Mouse (Mus musculus) hindbrain, embryonic 11.5 days (tissue): ENCODE data around the gene Aqp6. TPM values are rescaled to one million over a fixed set of nuclear protein-coding genes. Genes with fewer than 3 reads are reported as not detected.
A peak's percentile ranks its signal among the peaks of the same experiment; 100 is the strongest.

Experiments used
- ATAC-seq: fragments of 200-750 bp; cut with Nextera tagmentation; 2 replicates; pipeline ENCODE4 v1.8.0; 2017; ENCODE audit warnings: mild to moderate bottlenecking, moderate TSS enrichment, moderate library complexity; ENCODE audit not compliant: low FRiP score
- DNase-seq: peaks from one replicate; pipeline ENCODE4 v3.0.0-alpha.2; 2015; ENCODE audit warnings: low spot score
- H3K27ac ChIP-seq: fragments of 300-500 bp; sonication (generic); 2 replicates; pipeline ENCODE4 v1.5.1; 2014; ENCODE audit warnings: mild to moderate bottlenecking, low read depth, low read length
- H3K27me3 ChIP-seq: fragments of 300-500 bp; sonication (generic); 2 replicates; pipeline ENCODE4 v1.6.1; 2014; ENCODE audit warnings: mild to moderate bottlenecking, low read length, moderate library complexity, mixed read lengths; ENCODE audit not compliant: control insufficient read depth, insufficient read depth
- H3K36me3 ChIP-seq: fragments of 300-500 bp; sonication (generic); 2 replicates; pipeline ENCODE4 v1.6.1; 2014; ENCODE audit warnings: mild to moderate bottlenecking, low read length, moderate library complexity, mixed read lengths; ENCODE audit not compliant: control insufficient read depth, insufficient read depth
- H3K4me1 ChIP-seq: fragments of 300-500 bp; sonication (generic); replicated peaks from 2 replicates; pipeline ENCODE4 v1.6.1; 2014; ENCODE audit warnings: low read length, mixed read lengths; ENCODE audit not compliant: control insufficient read depth, insufficient read depth
- H3K4me2 ChIP-seq: fragments of 300-500 bp; sonication (generic); replicated peaks from 2 replicates; pipeline ENCODE4 v1.6.1; 2014; ENCODE audit warnings: mild to moderate bottlenecking, low read depth, low read length
- H3K4me3 ChIP-seq: fragments of 300-500 bp; sonication (generic); 2 replicates; pipeline ENCODE4 v1.5.1; 2014; ENCODE audit warnings: low read depth, low read length
- H3K9ac ChIP-seq: fragments of 300-500 bp; sonication (generic); 2 replicates; pipeline ENCODE4 v1.6.1; 2014; ENCODE audit warnings: low read depth, low read length
- H3K9me3 ChIP-seq: fragments of 300-500 bp; sonication (generic); 2 replicates; pipeline ENCODE4 v1.6.1; 2016; ENCODE audit warnings: low read length; ENCODE audit not compliant: control insufficient read depth
- WGBS: fragments of 180-500 bp; shearing (Covaris S2); extraction: QIAGEN DNeasy Blood & Tissue Kit; methylation state at CpG from one replicate; pipeline ENCODE4 v1.1.7; 2014; 5-methylcytosine and 5-hydroxymethylcytosine counted together
- polyA plus RNA-seq: library from polyadenylated mRNA; unstranded; fragments of >200 nt; fragmentation: Nextera tagmentation; extraction: Ambion mirVana; gene quantifications from 2 replicates; pipeline ENCODE4 v1.2.1, GENCODE M21; 2014

Gene Aqp6
- polyA plus RNA-seq, 1 experiment from 2014 or later, result 1.7 TPM

DNA sequence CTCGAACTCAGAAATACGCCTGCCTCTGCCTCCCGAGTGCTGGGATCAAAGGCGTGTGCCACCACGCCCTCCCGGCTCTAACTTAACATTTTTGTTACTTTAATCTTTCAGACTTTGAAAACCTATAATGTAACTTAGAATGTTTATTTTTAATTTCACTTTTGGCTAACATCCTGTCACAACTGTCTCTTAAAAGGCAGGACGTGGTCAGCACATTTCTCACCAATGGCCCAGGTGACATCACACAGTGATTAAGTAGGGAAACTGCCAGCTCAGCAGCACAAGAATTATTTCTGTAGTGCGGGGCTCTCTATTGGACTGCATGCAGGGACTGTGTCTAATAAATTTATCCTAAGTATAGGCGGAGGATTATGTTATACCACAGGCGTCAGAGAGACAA lies 42.6 kb downstream of the Aqp6 start:
- Histone ChIP-seq H3K27me3 (no peaks in the 10 kb centered on the region), H3K4me3 (no peak overlapping the region), H3K36me3 (no peaks in the 10 kb centered on the region), H3K27ac (no peak overlapping the region), H3K4me1 (peaks cover 10% of the 10 kb centered on the region), H3K4me2 (no peak overlapping the region), H3K9me3 (no peaks in the 10 kb centered on the region), H3K9ac (no peak overlapping the region)
- ATAC-seq, result no peak
- no peak for DNase-seq
- 82% methylated on average over 10 of the region's 10 CpGs for WGBS

DNA sequence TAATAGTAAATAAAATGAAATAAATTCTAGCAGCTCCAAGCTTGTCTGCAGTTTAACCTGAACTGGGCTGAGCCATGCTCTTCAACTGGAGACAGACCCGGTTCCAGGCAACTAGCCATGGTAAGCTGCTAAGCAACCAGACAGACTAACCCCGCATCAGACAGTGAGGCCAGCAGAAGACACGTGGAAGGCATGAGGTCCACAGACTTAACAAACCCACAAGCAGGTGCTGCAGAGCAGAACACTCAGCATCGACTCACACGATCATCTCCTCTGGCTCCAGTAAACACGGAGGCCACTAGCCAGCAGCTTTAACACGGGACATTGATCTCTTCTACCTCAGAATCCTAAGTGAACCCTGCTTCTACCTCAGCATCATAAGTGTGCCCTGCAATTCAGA lies 43.6 kb downstream of the Aqp6 start:
- ATAC-seq (no peak), DNase-seq (no peak)
- no peaks in the 10 kb centered on the region for H3K9me3 ChIP-seq
- H3K4me1 ChIP-seq, result peaks cover 14% of the 10 kb centered on the region
- H3K27me3 ChIP-seq, result no peaks in the 10 kb centered on the region
- no peak overlapping the region for H3K4me2 ChIP-seq
- WGBS, result 76% methylated on average over 7 of the region's 7 CpGs
- H3K27ac ChIP-seq, result no peak overlapping the region
- no peak overlapping the region for H3K4me3 ChIP-seq
- H3K36me3 ChIP-seq, result no peaks in the 10 kb centered on the region
- H3K9ac ChIP-seq, result no peak overlapping the region

GRCm38 (mm10) chr15:99648326-99648725 lies 47.1 kb downstream of the Aqp6 start:
- WGBS, result 24% methylated on average over 4 of the region's 4 CpGs
- peak; percentile 62 for DNase-seq
- no peak overlapping the region for H3K4me2 ChIP-seq
- no peaks in the 10 kb centered on the region for H3K9me3 ChIP-seq
- peaks cover 18% of the 10 kb centered on the region for H3K4me1 ChIP-seq
- no peaks in the 10 kb centered on the region for H3K36me3 ChIP-seq
- ATAC-seq, result peak; percentile 55; the same call in 1 of the 2 replicates
- H3K27me3 ChIP-seq, result peaks cover 2% of the 10 kb centered on the region; the same call in 1 of the 2 replicates
- H3K9ac ChIP-seq, result 0 out of 2 replicates have a peak overlapping the region, but pooled peaks have one; percentile 23
- H3K4me3 ChIP-seq, result no peak overlapping the region
- peak overlapping the region; percentile 47 for H3K27ac ChIP-seq

- peaks cover 21% of the 10 kb centered on the region for H3K4me1 ChIP-seq
- H3K4me3 ChIP-seq, result peak overlapping the region; percentile 89; the same call in 1 of the 2 replicates
- H3K36me3 ChIP-seq, result no peaks in the 10 kb centered on the region
- WGBS, result 40% methylated on average over 6 of the region's 6 CpGs
- DNase-seq (no peak), ATAC-seq (no peak)
- H3K27me3 ChIP-seq, result peaks cover 4% of the 10 kb centered on the region; the same call in 1 of the 2 replicates
- H3K9ac ChIP-seq, result no peak overlapping the region
- no peaks in the 10 kb centered on the region for H3K9me3 ChIP-seq
- peak overlapping the region; percentile 47 for H3K27ac ChIP-seq
- H3K4me2 ChIP-seq, result peak overlapping the region; percentile 57
These were observed 48.0 kb downstream of the Aqp6 start for GRCm38 (mm10) chr15:99649067-99649761.

DNA sequence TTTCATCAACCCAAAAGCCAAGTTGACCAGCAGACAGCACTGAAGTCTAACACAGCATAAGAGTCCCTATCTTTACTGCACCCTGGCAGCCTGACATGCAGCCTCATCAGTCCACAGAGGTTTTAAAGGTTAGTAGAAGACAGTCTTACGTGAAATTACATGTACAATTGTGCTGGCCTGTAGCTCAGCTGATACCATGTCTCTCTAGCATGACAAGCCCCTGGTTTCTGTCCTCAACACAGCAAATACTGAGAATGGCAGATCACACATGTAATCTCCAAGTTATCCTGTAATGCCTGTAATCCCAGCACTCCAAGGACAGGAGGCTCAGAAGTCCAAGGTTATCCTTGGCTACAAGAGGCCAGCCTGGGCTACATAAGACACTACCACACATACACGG lies 49.1 kb downstream of the Aqp6 start:
- peaks cover 17% of the 10 kb centered on the region for H3K4me1 ChIP-seq
- WGBS, result 55% methylated on average over 2 of the region's 2 CpGs
- no peak overlapping the region for H3K27ac ChIP-seq
- no peaks in the 10 kb centered on the region for H3K36me3 ChIP-seq
- no peaks in the 10 kb centered on the region for H3K9me3 ChIP-seq
- no peak for ATAC-seq
- peak overlapping the region; percentile 89 for H3K4me3 ChIP-seq
- H3K9ac ChIP-seq, result peak overlapping the region; percentile 85
- no peak for DNase-seq
- peaks cover 14% of the 10 kb centered on the region for H3K27me3 ChIP-seq
- H3K4me2 ChIP-seq, result peak overlapping the region; percentile 57

GRCm38 (mm10) chr15:99651163-99651872 lies 50.1 kb downstream of the Aqp6 start, which contains the start of gene Racgap1:
Racgap1 (minus strand) TSS chr15:99651656.
- Histone ChIP-seq H3K27ac (no peak within 1 kb of the TSS), H3K4me2 (peak within 1 kb of the TSS; percentile 57), H3K9me3 (no peaks in the 10 kb centered on the region), H3K4me1 (peaks cover 17% of the 10 kb centered on the region), H3K27me3 (peaks cover 14% of the 10 kb centered on the region), H3K4me3 (peak within 1 kb of the TSS; percentile 89), H3K36me3 (no peaks in the 10 kb centered on the region), H3K9ac (peak within 1 kb of the TSS; percentile 85)
- DNase-seq (peak; percentile 99), ATAC-seq (peak; percentile 91)
- WGBS, result under 1% methylated on average over 52 of the region's 68 CpGs

DNA sequence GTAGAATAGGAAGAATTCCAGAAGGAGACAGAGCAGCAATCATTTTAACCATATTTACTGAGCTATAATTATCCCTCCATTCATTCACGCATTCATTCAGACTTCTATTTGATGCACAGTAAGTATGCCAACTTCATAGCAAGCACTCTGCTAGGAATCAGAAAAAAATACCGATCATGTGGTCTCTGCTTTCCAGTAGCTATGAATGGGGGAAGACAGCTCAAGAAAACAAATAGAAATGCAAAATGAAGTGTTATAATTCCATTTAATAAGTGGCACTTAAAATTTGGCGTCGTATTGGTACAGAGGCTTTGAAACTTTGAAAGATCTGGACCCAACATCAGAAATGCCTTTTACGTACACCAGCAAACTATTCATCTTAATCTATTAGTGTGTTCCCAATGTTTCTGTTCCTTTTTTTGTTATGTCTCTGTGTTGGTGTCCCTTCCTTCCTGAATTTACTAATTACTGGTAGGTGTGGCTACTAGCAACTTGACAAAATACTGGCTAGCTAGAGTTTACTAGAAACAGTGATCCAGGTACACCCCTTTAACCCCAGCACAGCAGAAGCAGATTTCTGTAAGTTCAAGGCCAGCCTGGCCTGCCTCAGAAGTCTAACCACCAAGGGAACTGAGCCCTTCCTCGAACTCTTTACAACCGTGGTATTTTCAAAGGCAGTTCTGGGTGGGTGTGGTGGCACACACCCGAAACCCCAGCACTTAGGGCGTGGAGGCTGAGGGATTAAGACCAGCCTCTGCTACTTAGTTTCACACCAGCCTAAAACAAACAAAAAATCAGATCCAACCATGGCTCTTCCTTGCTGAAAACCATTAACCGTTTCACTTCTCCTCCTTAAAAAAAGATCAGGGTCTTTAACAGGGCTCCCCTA lies 51.0 kb downstream of the Aqp6 start:
- peaks cover 14% of the 10 kb centered on the region for H3K27me3 ChIP-seq
- no peak; the same call in 1 of the 2 replicates for ATAC-seq

DNA sequence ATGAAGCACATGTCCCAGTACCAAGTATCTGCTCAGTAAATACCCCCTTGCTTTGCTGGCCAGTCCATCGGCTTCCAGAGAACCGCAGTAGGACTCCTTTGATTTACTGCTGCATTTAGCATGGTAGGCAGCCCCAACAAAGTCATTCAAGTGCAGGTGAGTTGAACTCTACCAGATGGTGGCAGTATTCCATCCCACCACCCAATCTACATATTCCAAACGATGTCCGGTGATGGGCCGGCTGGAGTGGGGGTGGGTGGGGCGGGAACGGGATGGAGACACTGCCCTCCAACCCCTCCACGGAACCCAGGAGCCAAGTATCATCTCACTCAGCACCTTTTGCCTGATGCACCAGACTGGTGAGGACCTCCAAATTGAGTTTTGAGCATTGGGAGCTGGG lies 52.1 kb downstream of the Aqp6 start:
- H3K36me3 ChIP-seq, result no peaks in the 10 kb centered on the region
- peaks cover 14% of the 10 kb centered on the region for H3K27me3 ChIP-seq
- no peak for DNase-seq
- H3K9me3 ChIP-seq, result no peaks in the 10 kb centered on the region
- no peak for ATAC-seq
- H3K27ac ChIP-seq, result no peak overlapping the region
- no peak overlapping the region for H3K4me3 ChIP-seq
- 11% methylated on average over 8 of the region's 8 CpGs for WGBS
- H3K4me1 ChIP-seq, result peaks cover 11% of the 10 kb centered on the region
- peak overlapping the region; percentile 24; the same call in 1 of the 2 replicates for H3K4me2 ChIP-seq
- H3K9ac ChIP-seq, result no peak overlapping the region

More for the DNA sequence above, 51.0 kb downstream of the Aqp6 start:
- Histone ChIP-seq H3K36me3 (no peaks in the 10 kb centered on the region), H3K9me3 (no peaks in the 10 kb centered on the region), H3K4me2 (peak overlapping the region; percentile 36), H3K9ac (no peak overlapping the region), H3K4me3 (peak overlapping the region; percentile 89), H3K27ac (no peak overlapping the region), H3K4me1 (peaks cover 14% of the 10 kb centered on the region)
- DNase-seq, result no peak
- 78% methylated on average over 10 of the region's 10 CpGs for WGBS
